Mouse (Mus musculus): ENCODE measurements around the gene Gadd45b.

GRCm38 (mm10) chr10:80957791-80958190 is 27.9 kb downstream of the Gadd45b start:
- no peak for TF ChIP-seq EP300 (IDR thresholded peaks at IDR 0.05; ENCODE audit: low read depth)
- peak; percentile 43 for TF ChIP-seq CTCF (IDR thresholded peaks at IDR 0.05; ENCODE audit: low read depth)
